Mouse (Mus musculus) liver, embryonic 14.5 days (tissue): ENCODE results near the gene Tuba3b. TPM values are rescaled to one million over a fixed set of nuclear protein-coding genes. Genes with fewer than 3 reads are reported as not detected.

Experiments
- ATAC-seq: fragments of 200-750 bp; cut with Nextera tagmentation; 2 replicates; pipeline ENCODE4 v1.8.0; 2017; ENCODE audit warnings: moderate number of reproducible peaks, mild to moderate bottlenecking, moderate library complexity; ENCODE audit not compliant: insufficient read depth
- DNase-seq, 3 experiments: peaks; one replicate each; pipeline ENCODE4 v3.0.0-alpha.2; 2012 to 2013; ENCODE audit warnings: low read depth in 3 of 3, low spot score in 3 of 3
- H3K27ac ChIP-seq: fragments of 300-500 bp; sonication (generic); 2 replicates; pipeline ENCODE4 v1.5.1; 2014; ENCODE audit warnings: moderate library complexity, mild to moderate bottlenecking, control low read depth, inconsistent platforms
- H3K27me3 ChIP-seq: fragments of 300-500 bp; sonication (generic); 2 replicates; pipeline ENCODE4 v1.6.1; 2014; ENCODE audit warnings: mild to moderate bottlenecking, low read length, moderate library complexity; ENCODE audit not compliant: control insufficient read depth, insufficient read depth
- H3K36me3 ChIP-seq: fragments of 300-500 bp; sonication (generic); replicated peaks from 2 replicates; pipeline ENCODE4 v1.6.1; 2014; ENCODE audit warnings: low read depth; ENCODE audit not compliant: control insufficient read depth, insufficient read depth
- H3K4me1 ChIP-seq, 2 experiments: fragments of 200-500 bp in 1 of 2; fragments of 300-500 bp in 1 of 2; sonication (generic) in 1 of 2; replicated peaks; 2 replicates each; pipeline ENCODE4 v1.6.1; 2012 to 2014; ENCODE audit warnings: antibody characterized with exemption in 1 of 2, inconsistent platforms in 1 of 2, low read length in 1 of 2; ENCODE audit not compliant: control insufficient read depth in 2 of 2, insufficient read depth in 2 of 2
- H3K4me2 ChIP-seq: fragments of 300-500 bp; sonication (generic); 2 replicates; pipeline ENCODE4 v1.6.1; 2014; ENCODE audit warnings: low read depth, mild to moderate bottlenecking, control low read depth, moderate library complexity
- H3K4me3 ChIP-seq, 2 experiments: fragments of 200-500 bp in 1 of 2; fragments of 300-500 bp in 1 of 2; sonication (generic) in 1 of 2; 2 replicates each; pipeline ENCODE4 v1.5.1; 2012 to 2014; ENCODE audit warnings: low read depth in 2 of 2, low read length in 2 of 2, mild to moderate bottlenecking in 2 of 2, control low read depth in 1 of 2, inconsistent platforms in 1 of 2, moderate library complexity in 1 of 2; ENCODE audit not compliant: insufficient read depth in 1 of 2
- H3K9ac ChIP-seq: fragments of 300-500 bp; sonication (generic); replicated peaks from 2 replicates; pipeline ENCODE4 v1.6.1; 2014; ENCODE audit warnings: mild to moderate bottlenecking, control low read depth, moderate library complexity
- H3K9me3 ChIP-seq: fragments of 300-500 bp; sonication (generic); 2 replicates; pipeline ENCODE4 v1.6.1; 2016; ENCODE audit warnings: low read length, mixed read lengths; ENCODE audit not compliant: control insufficient read depth
- CTCF ChIP-seq: IDR thresholded peaks from 2 replicates; pipeline ENCODE4 v1.5.1; 2016; ENCODE audit warnings: antibody characterized with exemption, low read depth, control low read depth
- EP300 ChIP-seq: IDR thresholded peaks from 2 replicates; pipeline ENCODE4 v1.6.1; 2016; ENCODE audit warnings: antibody characterized with exemption, low read depth
- WGBS: fragments of 180-500 bp; shearing (Covaris S2); extraction: QIAGEN DNeasy Blood & Tissue Kit; methylation state at CpG from one replicate; pipeline ENCODE4 v1.1.7; 2014; ENCODE audit not compliant: insufficient replicate concordance; 5-methylcytosine and 5-hydroxymethylcytosine counted together
- polyA plus RNA-seq, 2 experiments: library from polyadenylated mRNA; depleted of rRNA in 1 of 2; stranded (reverse) in 1 of 2; unstranded in 1 of 2; fragments of >200 nt; fragmentation: Nextera tagmentation in 1 of 2; extraction: Ambion mirVana in 1 of 2; gene quantifications; 2 replicates each; pipeline versions ENCODE4 v1.2.1 to v1.2.3; 2012 to 2014

Gene Tuba3b
- polyA plus RNA-seq, 2 experiments = not detected

DNA sequence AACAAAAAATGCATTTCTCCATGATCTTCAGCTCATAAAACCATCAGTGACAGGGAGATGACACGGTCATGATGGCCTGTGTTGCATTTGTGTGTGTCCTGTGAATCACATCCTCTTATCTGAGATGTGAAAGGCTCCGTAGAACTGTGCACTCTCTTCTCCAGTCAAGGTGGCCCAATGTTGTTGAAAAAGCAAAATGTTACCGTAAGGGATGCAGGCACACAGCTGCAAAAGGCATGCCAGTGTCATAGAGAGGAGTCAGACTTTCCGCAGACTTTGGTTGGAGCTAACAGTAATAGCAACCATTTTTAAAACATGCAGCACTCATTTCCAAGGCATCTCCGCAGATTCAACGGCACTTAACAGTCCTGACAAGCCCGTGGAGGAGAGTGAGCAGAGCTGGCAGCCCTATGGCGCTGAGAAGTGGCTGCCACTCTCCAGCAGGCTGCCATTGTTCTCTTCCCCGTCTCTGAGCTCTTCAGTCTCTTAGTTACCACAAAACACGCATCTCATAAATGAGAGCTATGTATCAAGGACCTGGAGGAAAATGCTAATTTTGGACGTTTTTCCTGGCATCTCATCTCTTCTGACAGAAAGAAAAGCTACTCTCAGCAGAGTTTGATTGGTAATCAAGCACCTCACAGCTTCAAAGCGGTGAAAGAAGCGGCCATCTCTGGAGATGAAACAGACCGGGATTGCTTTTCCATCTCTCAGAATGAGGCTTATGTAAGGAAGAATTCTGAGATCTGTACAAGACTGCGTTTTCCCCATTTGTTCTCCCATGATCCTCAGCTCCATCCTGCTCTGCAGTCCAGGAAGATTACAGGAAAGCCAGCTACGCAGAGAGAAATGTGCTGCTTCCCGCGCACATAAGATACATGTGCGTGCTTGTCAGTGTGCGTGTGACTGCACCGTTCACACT, 30.2 kb upstream of the Tuba3b start:
- Histone ChIP-seq H3K9ac (no peak overlapping the region), H3K9me3 (no peaks in the 10 kb centered on the region), H3K27ac (no peak overlapping the region), H3K36me3 (no peaks in the 10 kb centered on the region), H3K27me3 (no peaks in the 10 kb centered on the region), H3K4me1 (peaks cover 0 to 3% of the 10 kb centered on the region in 2 experiments; a peak in 1 of 4 replicates), H3K4me3 (no peak overlapping the region), H3K4me2 (no peak overlapping the region)
- ATAC-seq (no peak), DNase-seq (no peak)
- WGBS = 66% methylated on average over 21 of the region's 21 CpGs
- TF ChIP-seq CTCF = no peak

DNA sequence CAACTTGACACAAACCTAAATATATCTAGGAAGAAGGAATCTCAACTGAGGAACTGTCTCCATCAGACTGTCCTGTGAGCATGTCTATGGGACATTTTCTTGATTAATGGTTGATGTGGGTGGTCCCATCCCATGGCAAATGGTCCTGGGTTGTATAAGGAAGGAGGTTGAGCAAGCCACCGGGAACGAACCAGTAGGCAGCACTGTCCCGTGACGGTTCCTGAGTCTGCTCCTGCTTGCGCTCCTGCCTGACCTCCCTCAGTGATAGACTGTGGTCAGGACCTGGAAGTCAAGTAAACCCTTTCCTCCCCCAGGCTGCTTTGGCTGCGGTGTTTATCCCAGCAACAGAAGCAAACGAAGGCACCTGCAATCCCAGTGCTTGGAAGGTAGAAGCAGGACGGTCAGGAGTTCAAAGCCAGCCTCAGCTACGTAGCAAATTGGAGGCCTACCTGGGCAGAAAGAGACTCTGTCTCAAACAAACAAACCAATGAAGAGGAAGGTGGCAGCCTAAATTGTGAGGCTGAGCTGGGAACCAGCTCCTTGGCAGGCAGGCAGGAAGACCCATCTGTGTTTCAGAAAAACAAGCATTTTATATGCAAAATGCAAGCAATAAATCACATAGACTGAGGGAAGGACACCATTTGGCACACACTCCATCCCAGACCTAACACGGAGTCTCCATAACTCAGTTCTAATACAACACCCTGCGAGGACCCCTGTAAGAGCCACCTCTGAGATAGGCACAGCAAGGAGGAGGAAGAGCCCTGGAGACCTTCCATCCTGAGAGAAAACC, 24.9 kb upstream of the Tuba3b start:
- 70% methylated on average over 11 of the region's 11 CpGs for WGBS
- Histone ChIP-seq H3K9me3 (no peaks in the 10 kb centered on the region), H3K36me3 (no peaks in the 10 kb centered on the region), H3K9ac (no peak overlapping the region), H3K27ac (no peak overlapping the region), H3K4me1 (no peaks in the 10 kb centered on the region), H3K27me3 (no peaks in the 10 kb centered on the region), H3K4me3 (no peak overlapping the region), H3K4me2 (no peak overlapping the region)
- TF ChIP-seq CTCF (no peak), EP300 (no peak)
- ATAC-seq (no peak), DNase-seq (no peak)

DNA sequence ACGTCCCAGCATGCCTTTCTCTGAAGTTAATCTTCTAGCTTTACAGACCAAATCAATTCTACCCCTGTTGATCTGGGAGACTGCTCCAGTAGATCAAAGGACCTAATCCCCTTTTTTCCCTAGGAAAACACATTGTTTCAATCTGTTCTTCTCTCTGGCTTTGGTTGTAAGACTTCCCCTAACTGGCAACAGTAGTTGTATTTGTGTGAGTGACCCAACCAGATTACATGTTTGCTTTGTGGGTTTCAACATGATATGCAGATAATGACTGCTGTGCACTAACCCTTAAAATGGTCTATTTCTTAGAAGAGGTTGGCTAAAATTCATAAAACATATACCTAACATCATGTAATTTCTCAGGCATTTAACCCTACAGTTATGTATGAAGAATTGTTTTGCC, 24.0 kb upstream of the Tuba3b start:
- no peaks in the 10 kb centered on the region for H3K9me3 ChIP-seq
- no peak overlapping the region for H3K9ac ChIP-seq
- 71% methylated on average over 1 of the region's 1 CpGs for WGBS
- H3K4me3 ChIP-seq = no peak overlapping the region
- H3K27me3 ChIP-seq = no peaks in the 10 kb centered on the region
- no peak overlapping the region for H3K27ac ChIP-seq
- ATAC-seq = no peak
- no peaks in the 10 kb centered on the region for H3K36me3 ChIP-seq
- H3K4me1 ChIP-seq = no peaks in the 10 kb centered on the region
- no peak for DNase-seq
- no peak overlapping the region for H3K4me2 ChIP-seq
- TF ChIP-seq EP300 (no peak), CTCF (no peak)

DNA sequence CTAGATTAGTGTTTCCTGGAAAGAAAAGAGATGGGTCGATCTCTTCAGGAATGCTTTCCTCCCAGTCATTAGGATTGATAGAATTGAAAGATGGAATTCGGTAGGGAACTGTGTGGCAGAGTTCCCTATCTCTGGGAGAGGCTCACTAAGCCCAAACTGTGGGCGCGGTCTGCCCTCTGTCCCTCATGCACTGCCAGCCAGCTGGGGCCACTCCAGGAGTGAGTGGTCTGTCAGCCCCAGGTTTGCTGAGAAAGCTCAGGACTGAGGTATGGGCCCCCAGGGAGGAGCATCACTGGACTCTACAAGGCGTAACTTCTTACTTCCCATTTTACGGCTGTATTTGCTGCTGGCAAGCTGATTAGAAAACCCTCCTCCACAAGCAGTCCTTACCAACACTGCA, 23.5 kb upstream of the Tuba3b start:
- H3K4me1 ChIP-seq = no peaks in the 10 kb centered on the region
- DNase-seq (no peak), ATAC-seq (no peak)
- H3K9ac ChIP-seq = no peak overlapping the region
- no peaks in the 10 kb centered on the region for H3K36me3 ChIP-seq
- no peaks in the 10 kb centered on the region for H3K27me3 ChIP-seq
- WGBS = 47% methylated on average over 6 of the region's 6 CpGs
- TF ChIP-seq EP300 = no peak
- no peak for TF ChIP-seq CTCF
- H3K27ac ChIP-seq = no peak overlapping the region
- no peaks in the 10 kb centered on the region for H3K9me3 ChIP-seq
- H3K4me2 ChIP-seq = no peak overlapping the region
- H3K4me3 ChIP-seq = no peak overlapping the region

DNA sequence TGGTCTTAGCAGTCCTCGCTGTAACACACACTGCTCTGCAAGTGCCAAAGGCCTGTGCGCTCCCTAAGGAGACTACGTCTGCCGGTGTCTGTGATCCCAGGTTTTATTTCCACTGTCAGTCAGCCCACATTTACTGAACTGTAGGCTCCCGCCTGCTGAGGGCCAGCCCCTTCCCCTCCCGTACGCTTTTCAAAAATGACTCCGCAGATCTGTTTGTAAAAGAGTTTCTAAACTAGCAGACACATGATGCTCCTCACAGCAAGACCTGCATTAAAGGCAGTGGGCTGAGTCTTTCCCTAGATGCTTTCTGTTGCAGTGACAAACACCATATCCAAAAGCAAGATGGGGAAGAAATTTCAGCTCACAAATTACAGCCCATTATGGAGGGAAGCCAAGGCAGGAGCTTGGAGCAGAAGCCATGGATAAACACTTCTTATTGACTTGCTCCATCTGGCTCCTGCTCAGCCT, 23.0 kb upstream of the Tuba3b start:
- no peaks in the 10 kb centered on the region for H3K9me3 ChIP-seq
- H3K9ac ChIP-seq = no peak overlapping the region
- ATAC-seq (no peak), DNase-seq (no peak)
- H3K27me3 ChIP-seq = no peaks in the 10 kb centered on the region
- H3K4me1 ChIP-seq = no peaks in the 10 kb centered on the region
- no peak overlapping the region for H3K4me3 ChIP-seq
- no peak overlapping the region for H3K27ac ChIP-seq
- 66% methylated on average over 8 of the region's 8 CpGs for WGBS
- no peak overlapping the region for H3K4me2 ChIP-seq
- H3K36me3 ChIP-seq = no peaks in the 10 kb centered on the region
- no peak for TF ChIP-seq EP300
- TF ChIP-seq CTCF = no peak
